Mouse (Mus musculus) E14TG2a.4 (cell line): Measurements from ENCODE around the gene Pard6b.

Source experiments
- CTCF ChIP-seq: conservative IDR thresholded peaks from 2 replicates; pipeline ENCODE4 v1.5.1; 2014; ENCODE audit warnings: low read length
- POU5F1 ChIP-seq: IDR thresholded peaks from 2 replicates; pipeline ENCODE4 v1.6.1; 2014; ENCODE audit warnings: low read length, borderline replicate concordance

DNA sequence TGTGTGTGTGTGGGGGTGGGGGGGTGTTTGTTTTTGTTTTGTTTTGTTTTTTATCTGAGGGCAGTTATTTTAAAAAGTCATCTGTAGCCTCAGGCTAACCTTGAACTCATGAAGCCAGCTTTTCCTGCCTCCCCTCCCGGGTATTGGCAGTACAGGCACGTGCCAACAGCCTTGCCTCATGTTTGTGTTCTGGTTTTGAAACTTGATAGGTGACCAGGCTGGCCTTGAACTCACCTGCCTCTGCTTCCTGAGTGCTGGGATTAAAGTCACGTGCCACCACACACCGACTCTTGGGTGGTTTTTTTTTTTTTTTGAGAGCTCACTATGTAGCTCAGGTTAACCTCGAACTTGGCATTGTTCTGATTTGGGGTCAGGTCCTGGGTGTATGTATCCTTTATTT, 21.0 kb downstream of the Pard6b start:
- TF ChIP-seq CTCF (no peak), POU5F1 (no peak)
